Mouse (Mus musculus) WW6 (cell line): ENCODE results near the gene Rab9.
"Not testable (repeated sequence)": the region's sequence is repeated elsewhere in the genome, so short reads cannot be mapped to it uniquely, and the experiment has no call there.

Experiments used
- DNase-seq: peaks from one replicate; pipeline ENCODE4 v3.0.0-alpha.2; 2013; ENCODE audit warnings: low read depth, low spot score

The Rab9 gene

DNA sequence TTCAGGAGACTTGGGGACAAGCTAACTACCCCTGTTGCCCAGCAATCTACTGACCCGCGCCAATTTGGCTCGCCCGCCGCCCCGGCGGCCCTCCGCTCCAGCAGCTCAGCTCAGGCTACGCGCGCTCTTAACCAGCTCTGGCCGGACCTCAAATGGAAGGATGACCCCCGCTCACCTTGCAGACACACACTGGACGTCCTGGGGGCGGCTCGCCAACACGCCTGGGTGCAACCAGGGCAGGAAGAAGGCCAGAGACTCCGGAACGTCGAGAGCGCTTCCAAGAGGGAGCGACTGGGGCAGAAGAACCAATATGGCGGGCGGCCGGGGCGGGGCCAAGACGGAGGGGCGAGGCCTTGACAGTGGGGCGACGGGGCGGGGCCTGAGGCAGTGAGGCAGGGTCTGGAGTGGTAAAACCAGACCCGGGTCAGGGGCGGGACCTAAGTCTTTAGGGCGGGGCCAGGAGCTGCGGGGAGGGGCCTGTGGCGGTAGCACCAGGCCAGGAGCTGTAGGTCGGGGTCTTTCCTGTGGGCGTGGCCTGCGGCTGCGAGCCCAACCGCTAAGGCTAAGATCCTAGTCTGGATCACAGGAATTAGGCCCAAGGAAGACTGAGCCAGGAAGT lies at the start of gene Rab9:
TSS of gene Rab9 (minus strand) at position 503 of the 619 bp plus-strand sequence.
- DNase-seq = peak; percentile 81

DNA sequence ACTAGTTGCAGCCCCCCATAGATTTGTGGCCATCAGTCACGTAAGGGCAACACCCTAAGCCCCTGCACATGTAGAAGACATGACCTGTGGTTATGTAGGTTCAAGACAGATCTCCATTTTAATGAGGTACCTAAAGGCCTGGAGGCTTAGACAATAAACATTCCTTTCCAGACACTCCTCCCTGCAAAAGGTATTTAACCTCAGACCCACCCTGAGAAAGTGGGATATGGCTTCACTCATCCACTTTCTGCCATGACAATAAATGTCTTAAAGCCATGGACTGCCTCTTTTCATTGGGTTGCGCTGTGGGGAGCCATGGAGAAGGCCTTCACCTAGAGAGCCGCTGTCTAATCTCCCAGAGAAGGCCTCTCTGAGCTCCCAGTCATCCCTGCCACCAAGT lies 48.5 kb upstream of the Rab9 start:
- no peak for DNase-seq

GRCm38 (mm10) chrX:166525637-166526315 lies 46.1 kb upstream of the Rab9 start:
- no peak for DNase-seq

DNA sequence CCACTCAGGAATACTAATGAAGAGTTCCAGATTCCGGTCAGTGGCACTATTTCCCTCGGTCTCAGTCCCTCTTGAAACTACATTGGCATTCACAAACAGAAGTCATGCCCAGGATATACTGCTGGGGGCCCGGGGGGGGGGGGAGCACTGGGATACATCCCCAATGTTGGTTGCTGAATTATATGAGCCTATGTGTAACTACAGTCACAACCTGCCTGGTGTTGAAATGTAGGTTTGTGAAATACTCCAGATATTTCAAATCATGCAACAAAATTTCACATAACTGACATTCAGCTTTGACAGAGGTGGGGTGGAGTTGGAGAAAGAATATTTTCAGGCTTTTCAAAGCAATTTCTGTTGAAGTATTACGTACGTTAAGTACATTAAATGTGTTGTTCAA lies 41.1 kb upstream of the Rab9 start:
- no peak for DNase-seq

- DNase-seq = no peak
Measured at GRCm38 (mm10) chrX:166518345-166518744, 38.7 kb upstream of the Rab9 start, which contains the start of gene Tceanc. TSS of gene Tceanc (minus strand) at chrX:166518567.

- no peak for DNase-seq
Measured at GRCm38 (mm10) chrX:166516631-166517030, 37.0 kb upstream of the Rab9 start.

DNA sequence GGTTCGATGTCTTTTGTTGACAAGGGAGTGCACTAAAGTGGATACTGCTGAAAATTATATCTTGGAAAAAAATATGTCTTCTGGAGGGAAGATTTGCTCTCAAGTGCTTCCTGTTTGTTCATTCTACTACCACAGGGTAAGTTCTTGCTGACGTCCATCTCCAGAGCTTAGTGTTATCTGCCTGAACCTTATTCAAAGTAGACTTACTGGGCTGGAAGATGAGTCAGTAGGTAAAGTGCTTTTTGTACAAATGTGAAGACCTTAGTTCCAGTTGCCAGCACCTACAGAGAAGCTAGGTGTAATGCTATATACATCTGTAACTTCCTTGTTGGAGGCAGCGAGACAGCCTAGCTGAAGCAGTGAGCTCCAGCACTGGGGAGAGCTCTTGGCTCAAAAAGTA lies 36.3 kb upstream of the Rab9 start:
- DNase-seq = no peak

GRCm38 (mm10) chrX:166514035-166514434 lies 34.4 kb upstream of the Rab9 start:
- DNase-seq = not testable (repeated sequence)

DNA sequence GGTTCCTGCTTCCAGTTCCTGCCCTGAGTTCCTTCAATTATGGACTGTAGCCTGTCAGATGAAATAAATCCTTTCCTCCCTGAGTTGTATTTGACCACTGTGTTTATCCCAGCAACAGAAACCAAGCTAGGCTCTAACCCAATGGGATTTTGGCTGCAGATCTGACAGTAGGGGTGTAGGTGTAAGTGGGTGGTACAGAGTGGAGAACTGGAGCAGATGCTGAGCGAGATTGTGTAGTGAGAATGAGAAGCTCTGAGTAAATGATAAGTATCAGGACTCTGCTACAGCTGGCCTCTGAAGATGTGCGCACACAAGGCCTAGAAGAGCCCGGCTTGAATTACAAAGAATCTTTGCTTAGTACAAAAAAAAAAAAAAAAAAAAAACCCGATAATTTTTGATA lies 32.4 kb upstream of the Rab9 start:
- DNase-seq = no peak

DNA sequence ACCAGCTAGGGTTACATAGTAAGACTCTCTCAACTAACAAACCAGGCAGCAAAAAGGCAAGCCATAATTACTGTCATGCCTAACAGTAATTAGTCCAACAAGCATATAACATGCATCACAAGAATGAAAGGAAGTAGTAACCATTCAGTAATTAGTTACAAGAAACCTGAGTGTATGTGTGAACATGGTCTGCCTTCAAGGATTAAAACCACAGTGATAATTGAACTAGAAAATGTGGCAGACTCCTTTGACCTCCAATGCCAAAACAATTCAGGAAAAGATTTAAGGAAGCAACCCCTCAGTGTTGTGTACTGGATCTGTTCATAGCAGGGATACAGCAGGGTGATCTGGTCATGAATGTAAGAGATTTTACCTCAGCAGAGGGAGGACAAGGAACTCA lies 31.4 kb upstream of the Rab9 start:
- no peak for DNase-seq

DNA sequence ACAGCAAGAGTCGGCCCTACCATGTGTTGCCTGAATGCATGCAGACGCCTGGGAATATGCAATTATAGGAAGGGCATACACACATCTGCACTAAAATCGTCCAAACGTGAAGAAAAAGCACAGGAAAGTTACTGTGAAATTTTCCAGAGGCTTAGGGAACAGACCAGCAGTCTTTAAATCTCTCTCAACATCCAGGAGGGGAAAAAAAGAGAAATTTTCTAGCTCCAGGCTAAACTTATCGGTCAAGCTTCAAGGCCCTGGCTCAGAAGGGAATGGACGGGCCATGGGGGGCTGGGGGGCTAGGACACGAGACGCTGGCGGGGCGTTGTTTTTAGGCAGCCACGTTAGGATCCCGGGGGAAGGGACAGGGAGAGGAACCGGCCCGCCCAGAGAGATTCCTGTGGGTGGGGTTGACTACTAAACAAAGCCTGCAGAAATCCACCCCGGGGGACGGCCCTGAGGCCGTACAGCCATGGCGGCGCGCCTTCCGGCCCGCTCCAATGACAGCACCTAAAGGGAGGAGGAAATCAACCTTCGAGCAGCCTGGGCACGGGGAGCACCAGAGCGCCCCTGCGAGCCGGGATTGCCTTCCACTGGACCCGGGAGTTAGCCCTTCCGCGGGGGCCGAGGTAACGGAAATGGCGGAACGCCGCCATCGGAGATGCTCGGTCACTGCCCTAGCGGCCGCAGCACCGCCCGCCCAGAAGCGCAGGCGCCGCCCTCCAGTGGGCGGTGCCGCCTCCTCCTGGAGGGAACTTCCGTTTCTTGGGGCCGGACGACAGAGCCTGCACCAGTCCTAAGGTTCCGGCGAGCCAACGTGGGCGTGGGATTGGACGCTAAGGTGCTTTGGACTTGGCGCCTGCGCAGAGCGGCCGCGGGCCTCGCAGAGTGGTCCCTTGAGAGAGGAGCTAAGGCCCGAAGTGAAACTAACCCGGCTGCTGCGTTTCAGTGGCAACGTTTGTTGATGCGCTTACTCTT lies 30.4 kb upstream of the Rab9 start:
- DNase-seq = peak; percentile 76

GRCm38 (mm10) chrX:166504421-166504820 lies 24.8 kb upstream of the Rab9 start:
- no peak for DNase-seq

- no peak for DNase-seq
Measured at GRCm38 (mm10) chrX:166499496-166500190, 20.0 kb upstream of the Rab9 start.

DNA sequence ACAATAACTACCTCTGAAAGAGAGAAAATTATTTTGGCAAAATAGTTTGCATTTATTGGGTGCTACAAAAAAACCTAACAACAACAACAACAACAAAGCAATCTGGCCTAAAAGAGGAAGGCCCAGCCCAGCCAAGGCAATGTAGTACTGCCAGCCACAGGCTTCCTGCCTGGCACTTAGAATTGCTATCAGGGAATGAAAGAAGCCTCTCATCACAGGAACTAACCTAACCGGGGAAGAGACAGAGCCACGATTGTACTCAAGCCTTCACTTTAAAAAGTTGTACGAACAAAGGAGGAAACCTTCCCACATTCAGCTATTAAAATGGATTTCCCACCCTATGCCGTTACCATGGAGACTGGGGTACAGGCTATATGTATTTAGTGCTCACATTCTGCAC lies 18.1 kb upstream of the Rab9 start:
- DNase-seq = no peak

- DNase-seq = no peak
Measured at GRCm38 (mm10) chrX:166495052-166495451, 15.4 kb upstream of the Rab9 start.

DNA sequence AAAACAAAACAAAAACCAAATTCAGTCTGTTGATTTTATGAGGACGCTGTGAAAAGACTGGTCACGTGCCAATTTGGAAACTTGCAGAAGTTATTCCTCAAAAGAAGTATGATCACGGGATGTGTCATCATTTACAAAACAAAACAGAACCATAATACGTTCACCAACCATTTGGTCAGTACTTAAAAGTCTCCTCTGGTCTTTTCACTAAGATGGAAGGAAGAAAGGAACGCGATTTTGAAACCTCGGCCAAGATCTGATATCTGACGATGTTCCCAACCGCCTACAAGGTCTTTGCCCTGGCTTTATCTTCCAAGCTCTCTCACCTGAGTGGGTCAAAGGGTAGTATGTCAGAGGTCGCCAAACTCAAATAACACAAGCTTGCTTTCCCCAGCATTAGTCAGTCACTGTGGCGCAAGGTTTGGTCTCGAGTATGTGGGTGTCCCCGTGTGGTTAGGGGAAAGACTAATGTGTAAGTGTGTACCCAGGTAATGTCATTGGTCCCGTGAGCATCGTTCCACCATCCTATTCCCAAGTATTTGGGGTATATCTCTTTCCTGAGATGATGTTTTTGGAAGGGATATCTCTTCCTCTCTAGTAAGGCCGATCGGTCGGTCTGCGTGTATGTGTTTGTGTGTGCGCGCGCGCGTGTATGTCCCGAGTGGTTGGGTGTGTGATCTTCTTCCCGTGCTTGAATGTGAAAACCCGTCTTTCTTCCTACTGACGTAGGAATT lies 869 bp downstream of the Rab9 start:
- no peak for DNase-seq

- no peak for DNase-seq
Measured at GRCm38 (mm10) chrX:166477393-166477792, 2.3 kb downstream of the Rab9 start.

GRCm38 (mm10) chrX:166472612-166473011 lies 7.1 kb downstream of the Rab9 start:
- DNase-seq = no peak

DNA sequence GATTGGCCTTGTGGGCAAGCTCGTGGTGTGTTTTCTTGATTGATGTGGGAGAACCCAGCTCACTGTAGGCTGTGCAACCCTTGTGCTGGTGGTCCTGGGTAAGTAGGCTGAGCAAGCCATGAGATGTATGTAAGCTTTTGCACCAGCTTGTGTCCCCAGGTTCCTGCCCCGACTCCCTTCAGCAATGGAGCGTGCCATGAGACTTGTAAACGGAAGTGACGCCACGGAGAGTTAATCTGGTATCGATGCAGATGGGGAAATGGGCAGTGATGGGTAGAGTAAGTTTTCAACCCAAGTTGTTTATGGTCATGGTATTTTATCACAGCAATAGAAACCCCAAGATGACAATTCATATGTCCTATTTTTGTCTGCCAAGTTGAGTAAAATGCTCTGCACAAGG lies 11.3 kb downstream of the Rab9 start:
- DNase-seq = no peak

DNA sequence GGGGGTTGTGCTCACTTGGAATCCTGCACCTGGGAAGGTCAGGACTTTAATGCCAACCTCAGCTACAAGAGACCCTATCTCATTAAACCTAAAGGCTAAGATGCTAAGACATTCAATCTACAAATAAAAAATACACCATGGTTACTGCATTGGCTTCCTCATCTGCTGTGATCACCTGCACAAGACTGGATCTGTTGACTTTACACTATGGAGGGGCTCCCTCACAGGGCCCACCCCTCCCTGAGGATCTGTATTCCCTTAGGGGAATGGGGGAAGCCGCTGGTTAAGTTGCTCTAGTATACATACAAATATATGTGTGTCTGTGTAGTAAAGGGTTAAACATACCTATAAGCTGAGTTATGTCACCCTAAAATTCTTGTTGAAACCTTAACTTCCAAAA lies 24.1 kb downstream of the Rab9 start:
- no peak for DNase-seq

GRCm38 (mm10) chrX:166454331-166454730 lies 25.3 kb downstream of the Rab9 start:
- DNase-seq = no peak
